Comparison of ENCODE assay signal across 11 mouse cellular contexts in the genomic region with DNA sequence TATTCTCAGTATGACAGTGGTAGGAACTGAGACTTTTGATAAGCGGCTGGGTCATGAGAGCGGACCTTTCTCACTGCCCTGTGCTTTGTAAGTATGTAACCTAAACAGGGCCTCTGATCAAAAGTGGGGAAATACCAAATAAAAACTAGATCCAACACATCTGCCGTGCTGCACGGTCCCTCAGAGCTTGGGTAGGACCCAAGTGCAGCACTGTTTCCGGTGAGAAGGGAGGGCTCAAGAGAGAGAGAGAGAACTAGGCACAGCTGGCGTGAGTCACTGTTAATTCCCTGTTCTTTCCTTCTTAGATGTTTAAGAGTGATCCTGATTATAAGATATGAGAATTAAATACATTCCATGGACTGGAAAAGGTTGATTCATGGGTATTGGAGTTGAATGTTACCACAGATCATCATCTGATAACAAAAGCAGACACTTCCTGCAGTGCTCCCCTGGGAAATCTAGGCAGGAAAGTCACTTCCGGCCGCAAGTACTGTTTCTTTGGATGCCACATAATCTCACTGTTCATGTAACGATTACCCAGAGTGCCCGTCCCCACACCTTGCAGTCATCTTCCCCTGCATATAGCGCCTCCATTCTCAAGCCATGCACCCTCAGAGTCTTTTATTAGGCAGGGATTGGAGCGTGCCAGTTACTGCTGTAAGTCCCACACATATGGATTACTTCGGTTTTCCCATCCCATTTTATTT.
DNase-seq lines count a peak whose midpoint lies in the region; TF ChIP-seq lines count a peak whose summit lies in the region.
"Had no signal": no experiment of that assay in that cellular context is flagged by ENCODE, and none has a peak within 500 bp of the region (broad histone marks: within the 10 kb centered on the region; RNA-seq: fewer than 3 reads in every experiment).

No protein-coding gene starts in this region.

- DNase-seq in gastrocnemius, adult 2 months, result peak; percentile 29
- no peak for DNase-seq in gastrocnemius, postnatal 4 days (ENCODE audit: low spot score in 2 of 2)
- DNase-seq in 3134 (ENCODE audit: extremely low read depth, insufficient read length, low spot score), result peak; percentile 18
- DNase-seq in heart, postnatal 36 days, result peak; percentile 10 to 12
- peak; percentile 63 to 75 for DNase-seq in kidney, postnatal 4 days
- no peak for DNase-seq in frontal cortex, postnatal 25 days (ENCODE audit: low spot score in 2 of 2)
- no peak for DNase-seq in thymus, postnatal 4 days
- DNase-seq in embryo, embryonic 9.5 days (ENCODE audit: extremely low spot score), result no peak
- DNase-seq: adrenal gland, postnatal 25 days; cerebellum, postnatal 14 days had no signal

- H3K27ac ChIP-seq in gastrocnemius, adult 2 months, result peak overlapping the region; percentile 8; the same call in 1 of the 2 replicates
- H3K27ac ChIP-seq: neural tube, embryonic 13.5 days had no signal

- intact Hi-C loops in gastrocnemius, adult 2 months (cut with DNase I), result no loop called here
- intact Hi-C loops in heart, postnatal 36 days (cut with DNase I), result no loop called here

- H3K4me3 ChIP-seq in gastrocnemius, adult 2 months, result no peak overlapping the region
- H3K4me3 ChIP-seq: neural tube, embryonic 13.5 days had no signal

- TF ChIP-seq CTCF in gastrocnemius, adult 2 months (IDR thresholded peaks at IDR 0.05), result no peak

Comparison
In these comparisons a context has a peak if more than half of its experiments do, and no peak if none do; other contexts are left out.
1. DNase-seq: peak in gastrocnemius, adult 2 months (single experiment), 3134 (single experiment), heart, postnatal 36 days (2 of 2) and kidney, postnatal 4 days (2 of 2); none in gastrocnemius, postnatal 4 days (0 of 2), frontal cortex, postnatal 25 days (0 of 2), thymus, postnatal 4 days (single experiment) and embryo, embryonic 9.5 days (single experiment).